Mouse (Mus musculus) forebrain, embryonic 16.5 days (tissue): ENCODE data around the gene Cyp27a1. TPM values are rescaled to one million over a fixed set of nuclear protein-coding genes. Genes with fewer than 3 reads are reported as not detected.

Experiments used
- ATAC-seq: fragments of 200-750 bp; cut with Nextera tagmentation; 2 replicates; pipeline ENCODE4 v1.8.0; 2017; ENCODE audit warnings: mild to moderate bottlenecking, moderate library complexity
- H3K27ac ChIP-seq: fragments of 300-500 bp; sonication (generic); 2 replicates; pipeline ENCODE4 v1.5.1; 2014; ENCODE audit warnings: low read length, control low read depth
- H3K27me3 ChIP-seq: fragments of 300-500 bp; sonication (generic); replicated peaks from 2 replicates; pipeline ENCODE4 v1.6.1; 2014; ENCODE audit warnings: low read length; ENCODE audit not compliant: control insufficient read depth, insufficient read depth
- H3K36me3 ChIP-seq: fragments of 300-500 bp; sonication (generic); 2 replicates; pipeline ENCODE4 v1.6.1; 2014; ENCODE audit not compliant: control insufficient read depth, insufficient read depth
- H3K4me1 ChIP-seq: fragments of 300-500 bp; sonication (generic); replicated peaks from 2 replicates; pipeline ENCODE4 v1.6.1; 2014; ENCODE audit warnings: low read length; ENCODE audit not compliant: control insufficient read depth, insufficient read depth
- H3K4me2 ChIP-seq: fragments of 300-500 bp; sonication (generic); 2 replicates; pipeline ENCODE4 v1.6.1; 2014; ENCODE audit warnings: mild to moderate bottlenecking, low read length, control low read depth
- H3K4me3 ChIP-seq: fragments of 300-500 bp; sonication (generic); replicated peaks from 2 replicates; pipeline ENCODE4 v1.5.1; 2014; ENCODE audit warnings: mild to moderate bottlenecking, low read length, control low read depth
- H3K9ac ChIP-seq: fragments of 300-500 bp; sonication (generic); replicated peaks from 2 replicates; pipeline ENCODE4 v1.6.1; 2014; ENCODE audit warnings: low read depth, low read length, control low read depth
- H3K9me3 ChIP-seq: fragments of 300-500 bp; sonication (generic); 2 replicates; pipeline ENCODE4 v1.6.1; 2016; ENCODE audit warnings: low read length; ENCODE audit not compliant: control insufficient read depth
- WGBS: fragments of 180-500 bp; shearing (Covaris S2); extraction: QIAGEN DNeasy Blood & Tissue Kit; methylation state at CpG from one replicate; pipeline ENCODE4 v1.1.7; 2014; 5-methylcytosine and 5-hydroxymethylcytosine counted together
- polyA plus RNA-seq: library from polyadenylated mRNA; unstranded; fragments of >200 nt; fragmentation: Nextera tagmentation; extraction: Ambion mirVana; gene quantifications from 2 replicates; pipeline ENCODE4 v1.2.1, GENCODE M21; 2015

The Cyp27a1 gene
- polyA plus RNA-seq, 1 experiment from 2014 or later = 0.94 TPM

- no peak for ATAC-seq
- WGBS = 89% methylated on average over 5 of the region's 5 CpGs
- no peak overlapping the region for H3K4me2 ChIP-seq
- H3K9ac ChIP-seq = no peak overlapping the region
- H3K36me3 ChIP-seq = no peaks in the 10 kb centered on the region
- H3K9me3 ChIP-seq = no peaks in the 10 kb centered on the region
- H3K27ac ChIP-seq = no peak overlapping the region
- no peaks in the 10 kb centered on the region for H3K27me3 ChIP-seq
- H3K4me1 ChIP-seq = no peaks in the 10 kb centered on the region
- H3K4me3 ChIP-seq = no peak overlapping the region
Observed at GRCm38 (mm10) chr1:74726674-74727073, 13.3 kb downstream of the Cyp27a1 start.

GRCm38 (mm10) chr1:74728446-74728845, 15.1 kb downstream of the Cyp27a1 start:
- Histone ChIP-seq H3K9ac (no peak overlapping the region), H3K4me3 (no peak overlapping the region), H3K36me3 (no peaks in the 10 kb centered on the region), H3K4me2 (no peak overlapping the region), H3K9me3 (no peaks in the 10 kb centered on the region), H3K27ac (no peak overlapping the region), H3K4me1 (no peaks in the 10 kb centered on the region), H3K27me3 (no peaks in the 10 kb centered on the region)
- no peak for ATAC-seq
- whole genome bisulfite sequencing = 79% methylated on average over 8 of the region's 8 CpGs

GRCm38 (mm10) chr1:74736977-74737376, 23.6 kb downstream of the Cyp27a1 start:
- Histone ChIP-seq H3K27me3 (no peaks in the 10 kb centered on the region), H3K4me2 (no peak overlapping the region), H3K9ac (no peak overlapping the region), H3K27ac (no peak overlapping the region), H3K4me3 (no peak overlapping the region), H3K9me3 (no peaks in the 10 kb centered on the region), H3K4me1 (no peaks in the 10 kb centered on the region), H3K36me3 (no peaks in the 10 kb centered on the region)
- ATAC-seq = no peak
- WGBS = 90% methylated on average over 12 of the region's 12 CpGs

- Histone ChIP-seq H3K4me1 (no peaks in the 10 kb centered on the region), H3K9me3 (no peaks in the 10 kb centered on the region), H3K36me3 (no peaks in the 10 kb centered on the region), H3K9ac (no peak overlapping the region), H3K27ac (no peak overlapping the region), H3K4me2 (no peak overlapping the region), H3K4me3 (no peak overlapping the region), H3K27me3 (no peaks in the 10 kb centered on the region)
- no peak for ATAC-seq
- 86% methylated on average over 7 of the region's 7 CpGs for WGBS
Observed at GRCm38 (mm10) chr1:74737500-74737899, 24.1 kb downstream of the Cyp27a1 start.

GRCm38 (mm10) chr1:74740846-74741245, 27.5 kb downstream of the Cyp27a1 start:
- H3K9ac ChIP-seq = no peak overlapping the region
- no peak for ATAC-seq
- no peak overlapping the region for H3K4me3 ChIP-seq
- H3K4me1 ChIP-seq = no peaks in the 10 kb centered on the region
- 74% methylated on average over 7 of the region's 7 CpGs for WGBS
- H3K36me3 ChIP-seq = no peaks in the 10 kb centered on the region
- H3K27me3 ChIP-seq = no peaks in the 10 kb centered on the region
- no peak overlapping the region for H3K27ac ChIP-seq
- H3K4me2 ChIP-seq = no peak overlapping the region
- H3K9me3 ChIP-seq = no peaks in the 10 kb centered on the region

- no peak overlapping the region for H3K4me3 ChIP-seq
- no peaks in the 10 kb centered on the region for H3K36me3 ChIP-seq
- no peak for ATAC-seq
- no peak overlapping the region for H3K9ac ChIP-seq
- WGBS = 73% methylated on average over 5 of the region's 5 CpGs
- no peaks in the 10 kb centered on the region for H3K27me3 ChIP-seq
- H3K27ac ChIP-seq = no peak overlapping the region
- 0 out of 2 replicates have a peak, but pooled peaks cover 3% of the 10 kb centered on the region for H3K4me1 ChIP-seq
- no peak overlapping the region for H3K4me2 ChIP-seq
- no peaks in the 10 kb centered on the region for H3K9me3 ChIP-seq
Observed at GRCm38 (mm10) chr1:74747335-74747734, 34.0 kb downstream of the Cyp27a1 start.

GRCm38 (mm10) chr1:74748643-74749271, 35.4 kb downstream of the Cyp27a1 start, which contains the start of gene Prkag3:
TSS of gene Prkag3 (minus strand) at chr1:74749221.
- Histone ChIP-seq H3K4me2 (peak within 1 kb of the TSS; percentile 41), H3K4me3 (no peak within 1 kb of the TSS), H3K27me3 (no peaks in the 10 kb centered on the region), H3K36me3 (no peaks in the 10 kb centered on the region), H3K27ac (no peak within 1 kb of the TSS), H3K4me1 (0 out of 2 replicates have a peak, but pooled peaks cover 3% of the 10 kb centered on the region), H3K9me3 (no peaks in the 10 kb centered on the region), H3K9ac (no peak within 1 kb of the TSS; the same call in 1 of the 2 replicates)
- 9% methylated on average over 30 of the region's 30 CpGs for WGBS
- no peak for ATAC-seq

- 63% methylated on average over 7 of the region's 7 CpGs for WGBS
- Histone ChIP-seq H3K36me3 (no peaks in the 10 kb centered on the region), H3K4me3 (no peak overlapping the region), H3K27ac (no peak overlapping the region), H3K4me2 (no peak overlapping the region), H3K9me3 (no peaks in the 10 kb centered on the region), H3K4me1 (0 out of 2 replicates have a peak, but pooled peaks cover 3% of the 10 kb centered on the region), H3K9ac (no peak overlapping the region), H3K27me3 (no peaks in the 10 kb centered on the region)
- no peak for ATAC-seq
Observed at GRCm38 (mm10) chr1:74749301-74749700, 35.9 kb downstream of the Cyp27a1 start.

- Histone ChIP-seq H3K4me1 (0 out of 2 replicates have a peak, but pooled peaks cover 3% of the 10 kb centered on the region), H3K27me3 (0 out of 2 replicates have a peak, but pooled peaks cover 2% of the 10 kb centered on the region), H3K9ac (no peak overlapping the region), H3K9me3 (no peaks in the 10 kb centered on the region), H3K27ac (no peak overlapping the region), H3K4me3 (no peak overlapping the region), H3K36me3 (no peaks in the 10 kb centered on the region), H3K4me2 (no peak overlapping the region)
- 56% methylated on average over 4 of the region's 4 CpGs for WGBS
- ATAC-seq = no peak
Observed at GRCm38 (mm10) chr1:74750683-74751082, 37.3 kb downstream of the Cyp27a1 start.
